Mouse (Mus musculus) neural tube, embryonic 13.5 days (tissue): Measurements from ENCODE around the gene Olfr25. TPM values are rescaled to one million over a fixed set of nuclear protein-coding genes. Genes with fewer than 3 reads are reported as not detected.

Experiments used
- ATAC-seq: fragments of 200-750 bp; cut with Nextera tagmentation; 2 replicates; pipeline ENCODE4 v1.8.0; 2017; ENCODE audit warnings: low read depth, mild to moderate bottlenecking, moderate TSS enrichment, moderate library complexity
- H3K27ac ChIP-seq: fragments of 300-500 bp; sonication (generic); replicated peaks from 2 replicates; pipeline ENCODE4 v1.5.1; 2015; ENCODE audit warnings: moderate library complexity, mild to moderate bottlenecking, inconsistent platforms
- H3K27me3 ChIP-seq: fragments of 300-500 bp; sonication (generic); 2 replicates; pipeline ENCODE4 v1.6.1; 2015; ENCODE audit warnings: mild to moderate bottlenecking, inconsistent platforms
- H3K36me3 ChIP-seq: fragments of 300-500 bp; sonication (generic); 2 replicates; pipeline ENCODE4 v1.6.1; 2015; ENCODE audit warnings: mild to moderate bottlenecking, inconsistent platforms
- H3K4me1 ChIP-seq: fragments of 300-500 bp; sonication (generic); replicated peaks from 2 replicates; pipeline ENCODE4 v1.6.1; 2015; ENCODE audit warnings: inconsistent platforms
- H3K4me2 ChIP-seq: fragments of 300-500 bp; sonication (generic); 2 replicates; pipeline ENCODE4 v1.6.1; 2015; ENCODE audit warnings: inconsistent platforms, mild to moderate bottlenecking, moderate library complexity
- H3K4me3 ChIP-seq: fragments of 300-500 bp; sonication (generic); 2 replicates; pipeline ENCODE4 v1.5.1; 2015; ENCODE audit warnings: mild to moderate bottlenecking, inconsistent platforms
- H3K9ac ChIP-seq: fragments of 300-500 bp; sonication (generic); 2 replicates; pipeline ENCODE4 v1.6.1; 2015; ENCODE audit warnings: moderate library complexity, mild to moderate bottlenecking, inconsistent platforms
- H3K9me3 ChIP-seq: fragments of 300-500 bp; sonication (generic); 2 replicates; pipeline ENCODE4 v1.6.1; 2016; ENCODE audit warnings: inconsistent platforms
- WGBS: fragments of 180-500 bp; shearing (Covaris S2); methylation state at CpG from one replicate; pipeline ENCODE4 v1.1.7; 2015; 5-methylcytosine and 5-hydroxymethylcytosine counted together
- polyA plus RNA-seq: library from polyadenylated mRNA; unstranded; fragments of >200 nt; fragmentation: Nextera tagmentation; extraction: Ambion mirVana; gene quantifications from 2 replicates; pipeline ENCODE4 v1.2.1, GENCODE M21; 2015

Gene Olfr25
- polyA plus RNA-seq, result not detected in 2 replicates

DNA sequence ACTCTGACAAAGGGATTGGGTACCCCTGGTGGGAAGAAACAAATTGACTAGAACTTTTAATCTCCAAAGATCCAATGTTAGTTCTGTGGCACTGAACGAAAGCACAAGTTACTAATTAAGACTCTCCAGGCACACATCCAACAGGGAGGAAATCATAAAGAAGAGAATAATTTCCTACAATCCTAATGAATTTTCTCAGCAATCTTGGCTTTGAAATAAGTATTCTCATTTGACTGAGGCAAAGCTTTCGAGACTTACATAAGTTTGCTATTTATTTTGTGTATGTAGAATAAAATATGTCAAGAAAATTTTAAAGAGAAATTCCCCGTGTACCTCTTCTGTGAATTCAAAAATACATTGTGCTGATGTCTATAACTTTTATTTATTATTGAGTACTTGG is at the start of gene Olfr25:
TSS of gene Olfr25 (plus strand) at position 301 of the 400 bp plus-strand sequence.
- Histone ChIP-seq H3K4me1 (no peaks in the 10 kb centered on the region), H3K27ac (no peak within 1 kb of the TSS), H3K9me3 (no peaks in the 10 kb centered on the region), H3K4me2 (no peak within 1 kb of the TSS), H3K27me3 (no peaks in the 10 kb centered on the region), H3K36me3 (no peaks in the 10 kb centered on the region), H3K4me3 (no peak within 1 kb of the TSS), H3K9ac (no peak within 1 kb of the TSS)
- ATAC-seq, result no peak
- 83% methylated on average over 3 of the region's 3 CpGs for WGBS

DNA sequence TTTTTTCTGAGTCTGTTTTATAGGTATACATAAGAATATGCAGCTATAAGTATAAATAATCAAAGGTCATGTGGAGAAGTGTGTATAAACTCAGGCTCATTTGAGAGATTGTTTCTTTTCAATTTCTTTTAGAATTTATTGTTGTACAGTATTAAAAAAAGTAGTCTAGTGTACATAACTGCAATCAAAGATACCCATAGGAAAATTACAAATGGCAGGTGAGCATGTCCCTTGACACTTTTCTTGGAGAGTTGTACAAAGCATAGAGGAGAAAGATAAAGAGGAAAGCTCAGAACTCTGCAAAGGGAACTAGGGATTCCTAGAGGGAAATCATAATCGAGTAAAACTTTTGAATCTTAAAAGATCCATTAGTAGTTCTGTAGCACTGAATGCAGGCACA is 38.1 kb upstream of the Olfr25 start, which contains the start of gene Olfr896-ps1:
TSS of gene Olfr896-ps1 (plus strand) at position 301 of the 400 bp plus-strand sequence.
- Histone ChIP-seq H3K27me3 (no peaks in the 10 kb centered on the region), H3K4me3 (no peak within 1 kb of the TSS), H3K27ac (no peak within 1 kb of the TSS), H3K36me3 (no peaks in the 10 kb centered on the region), H3K9me3 (no peaks in the 10 kb centered on the region), H3K9ac (no peak within 1 kb of the TSS), H3K4me1 (no peaks in the 10 kb centered on the region), H3K4me2 (no peak within 1 kb of the TSS)
- WGBS, result 86% methylated on average over 1 of the region's 1 CpGs
- no peak for ATAC-seq

DNA sequence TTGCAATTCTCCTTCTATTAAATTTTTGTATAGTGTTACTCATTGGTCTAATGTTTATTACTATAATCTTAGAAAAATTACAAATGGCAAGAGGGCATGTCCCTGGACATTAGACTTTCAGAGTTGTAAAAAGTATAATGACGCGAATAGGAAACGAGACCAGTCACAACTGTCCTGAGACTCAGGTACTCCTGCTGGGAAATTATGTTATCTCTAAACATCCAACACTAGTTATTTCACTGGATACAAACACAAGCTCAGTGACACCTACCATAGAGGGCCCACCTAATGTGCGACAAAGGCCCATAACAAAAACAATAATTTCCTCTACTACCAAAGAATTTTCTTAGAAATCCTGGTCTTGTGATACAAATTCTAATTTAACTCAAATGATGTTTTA is 19.3 kb downstream of the Olfr25 start, which contains the start of gene Olfr898:
TSS of gene Olfr898 (plus strand) at position 301 of the 400 bp plus-strand sequence.
- Histone ChIP-seq H3K4me3 (no peak within 1 kb of the TSS), H3K4me2 (no peak within 1 kb of the TSS), H3K36me3 (no peaks in the 10 kb centered on the region), H3K9ac (no peak within 1 kb of the TSS), H3K27ac (no peak within 1 kb of the TSS), H3K9me3 (no peaks in the 10 kb centered on the region), H3K4me1 (no peaks in the 10 kb centered on the region), H3K27me3 (no peaks in the 10 kb centered on the region)
- 92% methylated on average over 4 of the region's 4 CpGs for WGBS
- ATAC-seq, result no peak

- no peaks in the 10 kb centered on the region for H3K27me3 ChIP-seq
- WGBS, result 95% methylated on average over 2 of the region's 2 CpGs
Measured at GRCm38 (mm10) chr9:38366596-38366995, 37.7 kb downstream of the Olfr25 start, which contains the start of gene Olfr250. TSS of gene Olfr250 (plus strand) at chr9:38366896.

GRCm38 (mm10) chr9:38376786-38377185 is 47.9 kb downstream of the Olfr25 start, which contains the start of gene Olfr251:
TSS of gene Olfr251 (plus strand) at chr9:38377086.
- 76% methylated on average over 2 of the region's 2 CpGs for WGBS
- no peak for ATAC-seq
- no peaks in the 10 kb centered on the region for H3K27me3 ChIP-seq
- H3K9ac ChIP-seq, result no peak within 1 kb of the TSS
- H3K4me1 ChIP-seq, result no peaks in the 10 kb centered on the region
- H3K4me3 ChIP-seq, result no peak within 1 kb of the TSS
- H3K27ac ChIP-seq, result no peak within 1 kb of the TSS
- no peak within 1 kb of the TSS for H3K4me2 ChIP-seq
- no peaks in the 10 kb centered on the region for H3K36me3 ChIP-seq
- no peaks in the 10 kb centered on the region for H3K9me3 ChIP-seq

More at GRCm38 (mm10) chr9:38366596-38366995, 37.7 kb downstream of the Olfr25 start, which contains the start of gene Olfr250:
- no peak within 1 kb of the TSS for H3K27ac ChIP-seq
- H3K9ac ChIP-seq, result no peak within 1 kb of the TSS
- H3K4me2 ChIP-seq, result no peak within 1 kb of the TSS
- H3K9me3 ChIP-seq, result no peaks in the 10 kb centered on the region
- no peaks in the 10 kb centered on the region for H3K4me1 ChIP-seq
- ATAC-seq, result no peak
- H3K36me3 ChIP-seq, result no peaks in the 10 kb centered on the region
- H3K4me3 ChIP-seq, result no peak within 1 kb of the TSS

Other genes with a start within 250 kb of the Olfr25 start
- gene Olfr887, start 245.0 kb upstream of the Olfr25 start, polyA plus RNA-seq, result not detected in 2 replicates
- not detected in 2 replicates for gene Olfr888, start 220.9 kb upstream of the Olfr25 start, polyA plus RNA-seq
- 0.07 TPM in 2 replicates for gene Olfr889, start 213.9 kb upstream of the Olfr25 start, polyA plus RNA-seq
- gene Olfr890, start 186.5 kb upstream of the Olfr25 start, polyA plus RNA-seq, result not detected in 2 replicates
- not detected in 2 replicates for gene Olfr891, start 148.2 kb upstream of the Olfr25 start, polyA plus RNA-seq
- gene Olfr893, start 120.7 kb upstream of the Olfr25 start, polyA plus RNA-seq, result not detected in 2 replicates
- not detected in 2 replicates for gene Olfr894, start 111.0 kb upstream of the Olfr25 start, polyA plus RNA-seq
- gene Olfr143, start 76.3 kb upstream of the Olfr25 start, polyA plus RNA-seq, result not detected in 2 replicates
- not detected in 2 replicates for gene Olfr895, start 61.2 kb upstream of the Olfr25 start, polyA plus RNA-seq
- not detected in 2 replicates for gene Olfr896-ps1, start 38.0 kb upstream of the Olfr25 start, polyA plus RNA-seq
- not detected in 2 replicates for gene Olfr898, start 19.4 kb downstream of the Olfr25 start, polyA plus RNA-seq
- gene Olfr250, start 37.8 kb downstream of the Olfr25 start, polyA plus RNA-seq, result not detected in 2 replicates
- not detected in 2 replicates for gene Olfr251, start 48.0 kb downstream of the Olfr25 start, polyA plus RNA-seq
- not detected in 2 replicates for gene Olfr147, start 72.6 kb downstream of the Olfr25 start, polyA plus RNA-seq
- gene Olfr901, start 100.4 kb downstream of the Olfr25 start, polyA plus RNA-seq, result not detected in 2 replicates
- not detected in 2 replicates for gene Olfr902, start 118.6 kb downstream of the Olfr25 start, polyA plus RNA-seq
- gene Olfr904, start 134.1 kb downstream of the Olfr25 start, polyA plus RNA-seq, result not detected in 2 replicates
- not detected in 2 replicates for gene Olfr905, start 142.0 kb downstream of the Olfr25 start, polyA plus RNA-seq
- not detected in 2 replicates for gene Olfr906, start 158.0 kb downstream of the Olfr25 start, polyA plus RNA-seq
- gene Olfr907, start 166.7 kb downstream of the Olfr25 start, polyA plus RNA-seq, result not detected in 2 replicates
- gene Olfr911-ps1, start 192.5 kb downstream of the Olfr25 start, polyA plus RNA-seq, result not detected in 2 replicates
- gene Olfr910, start 208.8 kb downstream of the Olfr25 start, polyA plus RNA-seq, result not detected in 2 replicates